Mouse (Mus musculus) kidney, postnatal 14 days (tissue): ENCODE results near the gene Trim16.

Source experiments
- DNase-seq: peaks from one replicate; pipeline ENCODE4 v3.0.0; 2022; ENCODE audit warnings: mixed read lengths

The Trim16 gene

GRCm38 (mm10) chr11:62820059-62820541, at the start of gene Trim16:
Gene Trim16, plus strand, starts transcription at chr11:62820231.
- DNase-seq = peak; percentile 84

- no peak for DNase-seq
Measured at GRCm38 (mm10) chr11:62776510-62776909, 43.5 kb upstream of the Trim16 start.

- DNase-seq = peak; percentile 89
Measured at GRCm38 (mm10) chr11:62788935-62789616, 31.0 kb upstream of the Trim16 start, which contains the start of gene Zfp286. Gene Zfp286, minus strand, starts transcription at chr11:62789462.

DNA sequence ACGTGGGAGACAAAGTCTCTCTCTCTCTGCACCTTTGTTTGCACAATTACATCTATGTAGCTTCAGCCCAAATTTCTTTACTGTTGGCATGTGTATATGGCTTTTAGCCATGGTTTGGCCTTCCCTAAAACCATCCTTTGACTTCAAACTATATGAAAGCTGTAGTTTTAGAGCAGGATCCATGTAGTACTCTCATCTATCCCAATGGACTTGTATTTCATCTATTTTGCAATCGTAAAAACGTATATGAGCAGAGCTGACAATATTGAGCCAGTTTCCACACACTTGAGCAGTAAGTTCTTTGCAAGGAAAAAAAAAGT, 30.5 kb upstream of the Trim16 start:
- DNase-seq = no peak

DNA sequence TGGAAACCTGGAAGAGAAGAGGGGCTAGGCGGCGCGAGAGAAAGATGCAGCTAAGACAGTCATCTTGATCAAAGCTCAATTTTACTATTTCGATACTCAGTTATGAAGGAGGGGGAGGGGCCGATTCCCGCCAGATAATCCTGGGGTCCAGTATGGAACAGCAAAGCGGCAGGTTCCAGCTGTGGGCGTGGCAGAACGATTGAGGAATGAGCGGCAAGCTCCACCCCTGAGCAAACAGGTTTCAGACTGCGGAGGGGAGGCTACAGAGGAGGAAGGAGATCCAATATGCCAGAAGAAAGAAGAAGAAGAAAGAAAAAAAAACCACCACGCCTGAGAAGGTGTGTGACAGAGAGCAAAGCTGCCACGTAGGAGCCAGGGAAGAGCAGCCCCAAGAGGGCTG, 15.9 kb upstream of the Trim16 start:
- no peak for DNase-seq

- DNase-seq = no peak
Measured at GRCm38 (mm10) chr11:62807965-62808364, 12.1 kb upstream of the Trim16 start.

- no peak for DNase-seq
Measured at GRCm38 (mm10) chr11:62809201-62809600, 10.8 kb upstream of the Trim16 start.

DNA sequence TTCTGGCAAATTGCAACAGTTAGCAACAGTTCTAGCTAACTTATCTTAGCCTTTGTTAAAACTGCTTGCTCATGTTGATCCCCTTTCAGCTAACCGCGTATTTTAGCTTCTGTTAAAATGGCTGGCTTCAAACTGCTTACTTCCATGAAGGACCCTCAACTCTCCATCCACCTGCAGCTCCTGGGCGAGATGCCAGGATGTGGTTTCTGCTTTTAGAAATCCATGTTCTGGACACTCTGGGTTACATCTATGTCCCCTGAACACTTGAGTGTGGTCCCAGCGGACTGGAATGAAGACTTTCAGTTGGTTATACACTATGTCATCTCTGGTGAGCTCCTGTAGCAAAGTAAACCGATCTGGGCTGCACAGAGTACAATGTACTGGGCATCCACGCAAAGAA, 7.8 kb upstream of the Trim16 start:
- DNase-seq = no peak

- no peak for DNase-seq
Measured at GRCm38 (mm10) chr11:62813497-62813896, 6.5 kb upstream of the Trim16 start.

DNA sequence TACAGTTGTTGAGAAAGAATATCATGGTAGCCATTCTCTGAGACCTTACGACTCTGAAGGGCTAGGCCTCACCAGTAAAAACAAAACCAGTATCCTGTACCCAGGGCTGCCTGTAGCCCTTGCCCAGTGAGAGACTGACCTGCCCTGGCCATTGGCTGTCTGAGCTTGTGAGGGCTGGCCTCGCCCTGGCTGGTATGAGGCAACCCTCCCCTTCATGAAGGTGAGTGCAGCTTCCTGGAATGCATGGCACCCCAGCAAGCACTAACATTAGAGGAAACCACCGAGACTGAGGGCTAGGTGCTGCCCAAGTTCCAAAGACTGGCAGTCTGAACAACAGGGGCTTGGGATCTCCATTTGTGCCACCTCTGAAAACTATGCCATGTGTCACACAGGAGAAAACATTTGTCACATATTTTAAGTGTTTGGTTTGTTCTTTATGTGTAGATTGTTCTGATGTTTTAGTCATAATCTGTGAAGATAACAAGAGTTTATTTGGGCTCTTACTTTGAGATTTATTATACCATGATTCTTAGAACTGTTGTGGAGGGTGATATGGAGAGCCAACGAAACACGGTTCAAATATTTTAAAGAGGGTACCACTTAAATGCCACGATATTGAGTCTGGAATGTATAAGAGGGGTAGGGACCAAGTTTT, 5.9 kb upstream of the Trim16 start:
- peak; percentile 47 for DNase-seq

GRCm38 (mm10) chr11:62814625-62815024, 5.4 kb upstream of the Trim16 start:
- no peak for DNase-seq

- no peak for DNase-seq
Measured at GRCm38 (mm10) chr11:62815438-62815837, 4.6 kb upstream of the Trim16 start.

GRCm38 (mm10) chr11:62816591-62816990, 3.4 kb upstream of the Trim16 start:
- DNase-seq = no peak

DNA sequence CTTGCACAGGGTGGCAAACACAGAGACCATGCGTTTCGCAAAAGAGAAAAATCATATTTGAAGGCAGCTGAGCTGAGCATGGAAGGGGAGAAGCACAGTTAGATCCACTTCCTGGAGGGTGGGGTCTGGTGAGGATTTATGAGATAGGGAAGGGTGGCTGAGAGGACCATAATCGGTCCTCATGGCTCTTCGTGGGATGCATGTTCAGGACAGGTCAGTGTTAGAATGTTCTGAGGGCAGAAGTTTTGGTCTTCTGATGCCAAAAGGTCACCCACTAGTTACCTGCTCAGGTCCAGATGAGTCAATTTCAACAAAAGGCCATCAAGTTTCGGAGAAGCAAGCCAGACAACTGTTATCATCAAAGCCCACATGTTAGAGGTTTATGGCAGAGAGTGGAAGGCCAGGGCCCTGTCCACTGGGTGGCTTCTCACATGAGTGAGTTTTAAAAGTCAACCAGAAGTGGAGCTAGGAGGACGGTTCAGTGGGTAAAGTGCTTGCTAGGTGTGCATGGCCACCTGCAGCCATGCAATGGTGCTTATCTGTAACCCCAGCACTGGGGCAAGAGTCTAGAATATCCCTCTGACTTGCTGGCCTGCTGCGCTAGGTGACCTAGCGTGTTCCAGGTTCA, 858 bp upstream of the Trim16 start:
- no peak for DNase-seq

DNA sequence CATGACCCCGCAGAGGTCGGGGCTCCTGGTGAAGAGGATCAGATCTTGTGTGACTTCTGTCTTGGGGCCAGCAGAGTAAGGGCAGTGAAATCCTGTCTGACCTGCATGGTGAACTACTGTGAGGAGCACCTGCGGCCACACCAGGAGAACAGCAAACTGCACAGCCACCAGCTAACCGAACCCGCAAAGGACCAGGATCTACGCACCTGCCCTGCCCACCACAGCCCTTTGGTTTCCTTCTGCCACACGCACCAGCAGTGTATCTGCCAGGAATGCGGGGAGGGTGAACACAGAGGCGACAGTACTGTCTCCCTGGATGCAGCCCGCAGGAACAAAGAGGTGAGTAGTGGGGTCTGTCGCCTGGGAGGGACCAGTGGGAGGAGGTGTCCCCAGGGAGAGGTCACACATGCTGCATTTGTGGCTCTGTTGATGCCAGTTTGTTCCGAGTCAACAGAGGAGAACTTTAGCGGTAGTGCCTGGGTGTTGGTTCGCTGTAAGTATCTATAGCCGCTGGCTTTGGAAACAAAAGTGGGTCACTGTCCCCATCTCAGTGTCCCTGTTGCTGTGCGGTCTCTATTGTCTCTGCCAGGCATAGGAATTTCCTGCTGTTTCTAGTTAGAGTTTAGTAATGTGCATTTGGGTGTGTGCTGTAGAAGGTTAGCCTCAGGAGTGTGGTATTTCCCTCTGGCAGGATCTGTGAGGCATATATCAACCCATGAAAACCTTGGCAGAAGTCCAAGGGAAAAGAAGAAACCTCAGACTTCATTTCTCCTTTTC, 818 bp downstream of the Trim16 start:
- peak; percentile 45 for DNase-seq

DNA sequence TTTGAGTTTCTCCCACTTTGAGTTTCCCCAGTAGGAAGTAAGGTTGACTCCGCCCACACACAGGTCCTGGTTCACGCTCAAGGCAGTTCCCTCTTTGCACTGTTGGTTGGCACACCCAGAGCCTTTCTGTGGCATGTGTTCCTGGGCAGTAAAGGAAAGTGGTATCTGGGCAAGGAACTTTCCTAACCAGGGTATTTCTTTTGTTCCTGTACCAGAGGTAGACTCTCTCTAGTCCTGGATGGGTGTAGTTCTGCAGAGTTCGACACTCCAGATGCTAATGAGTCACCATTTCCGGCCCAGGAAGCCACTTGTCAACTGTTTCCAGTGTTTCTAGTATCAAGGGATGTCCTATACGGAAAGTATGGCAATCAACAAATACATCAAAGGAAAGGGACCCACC, 1.9 kb downstream of the Trim16 start:
- peak; percentile 68 for DNase-seq

- no peak for DNase-seq
Measured at GRCm38 (mm10) chr11:62824211-62824610, 4.2 kb downstream of the Trim16 start.

GRCm38 (mm10) chr11:62825222-62826105, 5.4 kb downstream of the Trim16 start:
- no peak for DNase-seq

- DNase-seq = peak; percentile 70
Measured at GRCm38 (mm10) chr11:62826106-62826733, 6.2 kb downstream of the Trim16 start.

- no peak for DNase-seq
Measured at GRCm38 (mm10) chr11:62827135-62827534, 7.1 kb downstream of the Trim16 start.

DNA sequence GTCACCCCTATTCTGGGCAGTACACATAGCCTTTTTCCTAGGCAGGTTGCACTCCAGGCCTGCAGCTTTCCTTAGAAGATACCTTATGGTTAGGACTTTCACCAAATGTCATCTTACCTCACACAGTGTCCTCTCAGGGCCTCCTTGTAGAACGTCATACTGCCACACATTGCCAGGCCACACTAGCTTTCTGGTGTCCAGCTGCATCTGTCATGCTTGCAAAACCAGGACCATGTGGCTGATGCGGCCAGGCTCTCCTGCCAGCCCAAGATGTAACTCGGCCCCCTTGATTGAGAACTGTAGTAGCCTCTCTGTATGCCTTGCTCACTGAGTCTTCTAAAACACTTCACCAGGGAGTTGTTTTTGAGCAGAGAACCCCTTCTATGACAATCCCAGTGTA, 7.9 kb downstream of the Trim16 start:
- no peak for DNase-seq

DNA sequence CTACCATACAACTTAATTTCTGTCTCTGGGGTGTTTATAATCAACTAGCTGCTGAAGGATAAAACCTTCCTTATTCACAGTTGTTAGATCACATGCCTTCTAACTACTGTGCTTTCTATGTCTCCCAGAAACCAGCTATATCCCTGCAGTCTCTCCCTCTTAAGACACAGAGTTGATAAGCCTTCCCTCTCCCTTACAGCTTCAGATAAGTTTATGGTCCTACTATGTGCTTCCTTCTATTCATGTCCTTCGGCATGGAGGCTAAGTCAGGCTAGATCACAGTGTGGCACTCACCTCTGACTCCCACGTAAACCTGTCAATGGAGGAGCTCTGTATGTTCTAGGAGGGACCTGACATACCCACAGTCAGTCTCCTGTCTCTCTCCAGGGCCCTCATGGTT, 10.4 kb downstream of the Trim16 start:
- DNase-seq = no peak
